Mouse (Mus musculus): ENCODE data around the gene Serpinb6d. TPM values are rescaled to one million over a fixed set of nuclear protein-coding genes. Genes with fewer than 3 reads are reported as not detected.

The Serpinb6d gene
- not detected for total RNA-seq (2023)

GRCm38 (mm10) chr13:33661105-33661504 lies at the start of gene Serpinb6d:
Gene Serpinb6d, plus strand, starts transcription at chr13:33661405.

Other genes with a start within 250 kb of the Serpinb6d start
- gene Serpinb9g, start 176.6 kb upstream of the Serpinb6d start, total RNA-seq (2023) = not detected
- not detected for gene Serpinb6e, start 182.0 kb downstream of the Serpinb6d start, total RNA-seq (2023)
- gene Serpinb6c, start 244.3 kb downstream of the Serpinb6d start, total RNA-seq (2023) = not detected